Mouse (Mus musculus): ENCODE data around the gene Cuedc2.

The Cuedc2 gene

GRCm38 (mm10) chr19:46321101-46321943 is 17.2 kb downstream of the Cuedc2 start:
- DNase-seq (ENCODE audit: low spot score) = no peak

GRCm38 (mm10) chr19:46320076-46320785 is 18.3 kb downstream of the Cuedc2 start:
- no peak for DNase-seq (ENCODE audit: low spot score)

- DNase-seq (ENCODE audit: low spot score) = no peak
Observed at GRCm38 (mm10) chr19:46318586-46319378, 19.7 kb downstream of the Cuedc2 start.

- no peak for DNase-seq (ENCODE audit: low spot score)
Observed at GRCm38 (mm10) chr19:46318031-46318471, 20.5 kb downstream of the Cuedc2 start.

GRCm38 (mm10) chr19:46317546-46317885 is 21.0 kb downstream of the Cuedc2 start:
- DNase-seq (ENCODE audit: low spot score) = no peak

- no peak for DNase-seq (ENCODE audit: low spot score)
Observed at GRCm38 (mm10) chr19:46316846-46317545, 21.5 kb downstream of the Cuedc2 start.

GRCm38 (mm10) chr19:46315752-46316610 is 22.5 kb downstream of the Cuedc2 start:
- DNase-seq (ENCODE audit: low spot score) = no peak

GRCm38 (mm10) chr19:46314872-46315742 is 23.4 kb downstream of the Cuedc2 start:
- DNase-seq (ENCODE audit: low spot score) = no peak

- no peak for DNase-seq (ENCODE audit: low spot score)
Observed at GRCm38 (mm10) chr19:46314151-46314601, 24.3 kb downstream of the Cuedc2 start.

- no peak for DNase-seq (ENCODE audit: low spot score)
Observed at GRCm38 (mm10) chr19:46313591-46313990, 24.9 kb downstream of the Cuedc2 start.

- no peak for DNase-seq (ENCODE audit: low spot score)
Observed at GRCm38 (mm10) chr19:46313116-46313515, 25.4 kb downstream of the Cuedc2 start.

- DNase-seq (ENCODE audit: low spot score) = no peak
Observed at GRCm38 (mm10) chr19:46312566-46312965, 25.9 kb downstream of the Cuedc2 start.

- DNase-seq (ENCODE audit: low spot score) = no peak
Observed at GRCm38 (mm10) chr19:46311341-46311740, 27.2 kb downstream of the Cuedc2 start.

GRCm38 (mm10) chr19:46310312-46310865 is 28.1 kb downstream of the Cuedc2 start:
- DNase-seq (ENCODE audit: low spot score) = no peak

- no peak for DNase-seq (ENCODE audit: low spot score)
Observed at GRCm38 (mm10) chr19:46309651-46310305, 28.7 kb downstream of the Cuedc2 start.

GRCm38 (mm10) chr19:46308706-46309435 is 29.6 kb downstream of the Cuedc2 start:
- DNase-seq (ENCODE audit: low spot score) = peak; percentile 78

GRCm38 (mm10) chr19:46308303-46308702 is 30.2 kb downstream of the Cuedc2 start:
- DNase-seq (ENCODE audit: low spot score) = no peak

GRCm38 (mm10) chr19:46307781-46308180 is 30.7 kb downstream of the Cuedc2 start:
- DNase-seq (ENCODE audit: low spot score) = no peak

All from testis, postnatal 14 days (tissue).